Mouse (Mus musculus) limb, embryonic 13.5 days (tissue): Measurements from ENCODE around the gene Unc13a. TPM values are rescaled to one million over a fixed set of nuclear protein-coding genes. Genes with fewer than 3 reads are reported as not detected.

ENCODE experiments used
- ATAC-seq: fragments of 200-750 bp; cut with Nextera tagmentation; 2 replicates; pipeline ENCODE4 v1.8.0; 2017; ENCODE audit warnings: low read depth, moderate number of reproducible peaks, moderate TSS enrichment; ENCODE audit not compliant: low FRiP score
- H3K27ac ChIP-seq: fragments of 300-500 bp; sonication (generic); 2 replicates; pipeline ENCODE4 v1.5.1; 2015; ENCODE audit warnings: inconsistent platforms, mild to moderate bottlenecking, moderate library complexity
- H3K27me3 ChIP-seq: fragments of 300-500 bp; sonication (generic); 2 replicates; pipeline ENCODE4 v1.6.1; 2015; ENCODE audit warnings: mild to moderate bottlenecking, inconsistent platforms
- H3K36me3 ChIP-seq: fragments of 300-500 bp; sonication (generic); 2 replicates; pipeline ENCODE4 v1.6.1; 2015; ENCODE audit warnings: inconsistent platforms, mild to moderate bottlenecking, moderate library complexity
- H3K4me1 ChIP-seq: fragments of 300-500 bp; sonication (generic); 2 replicates; pipeline ENCODE4 v1.6.1; 2015; ENCODE audit warnings: inconsistent platforms
- H3K4me2 ChIP-seq: fragments of 300-500 bp; sonication (generic); replicated peaks from 2 replicates; pipeline ENCODE4 v1.6.1; 2015; ENCODE audit warnings: inconsistent platforms, mild to moderate bottlenecking, moderate library complexity
- H3K4me3 ChIP-seq: fragments of 300-500 bp; sonication (generic); 2 replicates; pipeline ENCODE4 v1.5.1; 2015; ENCODE audit warnings: moderate library complexity, mild to moderate bottlenecking, inconsistent platforms
- H3K9ac ChIP-seq: fragments of 300-500 bp; sonication (generic); 2 replicates; pipeline ENCODE4 v1.6.1; 2015; ENCODE audit warnings: mild to moderate bottlenecking, inconsistent platforms
- H3K9me3 ChIP-seq: fragments of 300-500 bp; sonication (generic); 2 replicates; pipeline ENCODE4 v1.6.1; 2016; ENCODE audit warnings: inconsistent platforms
- WGBS: fragments of 180-500 bp; shearing (Covaris S2); methylation state at CpG from one replicate; pipeline ENCODE4 v1.1.7; 2015; 5-methylcytosine and 5-hydroxymethylcytosine counted together
- polyA plus RNA-seq: library from polyadenylated mRNA; unstranded; fragments of >200 nt; fragmentation: Nextera tagmentation; extraction: Ambion mirVana; gene quantifications from 2 replicates; pipeline ENCODE4 v1.2.1, GENCODE M21; 2015

Unc13a gene
- polyA plus RNA-seq, 1 experiment from 2014 or later, result 0.75 TPM

DNA sequence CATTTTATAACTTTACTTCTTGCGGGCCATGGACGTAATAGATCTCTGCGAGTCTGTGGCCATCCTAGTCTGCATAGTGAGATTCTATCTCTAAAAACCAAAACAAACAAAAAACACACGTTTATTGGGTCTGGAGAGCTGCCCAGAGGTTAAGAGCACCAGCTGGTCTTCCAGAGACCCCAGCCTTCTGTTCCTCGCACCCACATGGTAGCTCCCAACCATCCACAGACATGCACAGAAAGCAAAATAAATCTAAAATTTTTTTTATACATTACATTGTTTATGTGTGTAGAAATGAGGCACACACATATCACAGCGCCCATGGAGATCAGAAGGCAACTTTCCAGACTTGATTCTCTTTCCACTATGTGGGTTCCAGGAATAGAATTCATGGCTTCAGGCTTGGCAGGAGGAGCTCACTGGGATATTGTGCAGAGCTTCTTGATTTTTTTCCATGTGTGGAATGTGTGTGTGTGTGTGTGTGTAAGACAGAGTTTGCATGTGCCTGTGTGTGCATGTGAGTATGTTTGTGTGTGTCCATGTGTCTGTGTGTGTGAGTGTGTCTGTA lies 695 bp upstream of the Unc13a start:
- Histone ChIP-seq H3K4me3 (peak overlapping the region; percentile 50), H3K27ac (no peak overlapping the region), H3K9ac (no peak overlapping the region), H3K27me3 (peaks cover 74% of the 10 kb centered on the region), H3K36me3 (no peaks in the 10 kb centered on the region), H3K4me2 (peak overlapping the region; percentile 93), H3K4me1 (peaks cover 40% of the 10 kb centered on the region), H3K9me3 (no peaks in the 10 kb centered on the region)
- WGBS, result 47% methylated on average over 6 of the region's 6 CpGs
- no peak for ATAC-seq

GRCm38 (mm10) chr8:71670621-71671548 lies 672 bp downstream of the Unc13a start:
- H3K9me3 ChIP-seq, result no peaks in the 10 kb centered on the region
- H3K36me3 ChIP-seq, result no peaks in the 10 kb centered on the region
- H3K4me2 ChIP-seq, result peak overlapping the region; percentile 93
- peak overlapping the region; percentile 50 for H3K4me3 ChIP-seq
- 0 out of 2 replicates have a peak overlapping the region, but pooled peaks have one; percentile 19 for H3K9ac ChIP-seq
- peaks cover 40% of the 10 kb centered on the region for H3K4me1 ChIP-seq
- no peak overlapping the region for H3K27ac ChIP-seq
- peaks cover 75% of the 10 kb centered on the region for H3K27me3 ChIP-seq
- peak; percentile 29 for ATAC-seq
- WGBS, result under 1% methylated on average over 64 of the region's 64 CpGs

GRCm38 (mm10) chr8:71670198-71670597 lies 1.4 kb downstream of the Unc13a start:
- peak overlapping the region; percentile 93 for H3K4me2 ChIP-seq
- H3K27ac ChIP-seq, result no peak overlapping the region
- WGBS, result 15% methylated on average over 6 of the region's 12 CpGs
- H3K4me1 ChIP-seq, result peaks cover 38% of the 10 kb centered on the region
- no peaks in the 10 kb centered on the region for H3K9me3 ChIP-seq
- peaks cover 73% of the 10 kb centered on the region for H3K27me3 ChIP-seq
- no peak overlapping the region for H3K9ac ChIP-seq
- no peak for ATAC-seq
- peak overlapping the region; percentile 50 for H3K4me3 ChIP-seq
- no peaks in the 10 kb centered on the region for H3K36me3 ChIP-seq

GRCm38 (mm10) chr8:71668220-71668975 lies 3.2 kb downstream of the Unc13a start:
- 2% methylated on average over 21 of the region's 21 CpGs for WGBS

GRCm38 (mm10) chr8:71667256-71667655 lies 4.3 kb downstream of the Unc13a start:
- Histone ChIP-seq H3K27ac (no peak overlapping the region), H3K9me3 (no peaks in the 10 kb centered on the region), H3K4me2 (no peak overlapping the region), H3K4me1 (peaks cover 38% of the 10 kb centered on the region), H3K4me3 (no peak overlapping the region), H3K36me3 (no peaks in the 10 kb centered on the region), H3K27me3 (peaks cover 86% of the 10 kb centered on the region), H3K9ac (no peak overlapping the region; the same call in 1 of the 2 replicates)
- 54% methylated on average over 5 of the region's 5 CpGs for WGBS
- no peak for ATAC-seq

More at GRCm38 (mm10) chr8:71668220-71668975, 3.2 kb downstream of the Unc13a start:
- ATAC-seq, result no peak
- H3K27me3 ChIP-seq, result peaks cover 84% of the 10 kb centered on the region
- peaks cover 38% of the 10 kb centered on the region for H3K4me1 ChIP-seq
- H3K9me3 ChIP-seq, result no peaks in the 10 kb centered on the region
- H3K4me3 ChIP-seq, result no peak overlapping the region; the same call in 1 of the 2 replicates
- H3K9ac ChIP-seq, result no peak overlapping the region
- H3K27ac ChIP-seq, result no peak overlapping the region
- H3K4me2 ChIP-seq, result peak overlapping the region; percentile 40
- no peaks in the 10 kb centered on the region for H3K36me3 ChIP-seq

- no peak for ATAC-seq
- Histone ChIP-seq H3K9me3 (no peaks in the 10 kb centered on the region), H3K27me3 (peaks cover 90% of the 10 kb centered on the region), H3K27ac (no peak overlapping the region), H3K4me3 (no peak overlapping the region), H3K4me1 (peaks cover 36% of the 10 kb centered on the region), H3K36me3 (no peaks in the 10 kb centered on the region), H3K9ac (no peak overlapping the region; the same call in 1 of the 2 replicates), H3K4me2 (no peak overlapping the region)
- 31% methylated on average over 1 of the region's 1 CpGs for WGBS
These were observed 4.7 kb downstream of the Unc13a start for GRCm38 (mm10) chr8:71666855-71667254.

DNA sequence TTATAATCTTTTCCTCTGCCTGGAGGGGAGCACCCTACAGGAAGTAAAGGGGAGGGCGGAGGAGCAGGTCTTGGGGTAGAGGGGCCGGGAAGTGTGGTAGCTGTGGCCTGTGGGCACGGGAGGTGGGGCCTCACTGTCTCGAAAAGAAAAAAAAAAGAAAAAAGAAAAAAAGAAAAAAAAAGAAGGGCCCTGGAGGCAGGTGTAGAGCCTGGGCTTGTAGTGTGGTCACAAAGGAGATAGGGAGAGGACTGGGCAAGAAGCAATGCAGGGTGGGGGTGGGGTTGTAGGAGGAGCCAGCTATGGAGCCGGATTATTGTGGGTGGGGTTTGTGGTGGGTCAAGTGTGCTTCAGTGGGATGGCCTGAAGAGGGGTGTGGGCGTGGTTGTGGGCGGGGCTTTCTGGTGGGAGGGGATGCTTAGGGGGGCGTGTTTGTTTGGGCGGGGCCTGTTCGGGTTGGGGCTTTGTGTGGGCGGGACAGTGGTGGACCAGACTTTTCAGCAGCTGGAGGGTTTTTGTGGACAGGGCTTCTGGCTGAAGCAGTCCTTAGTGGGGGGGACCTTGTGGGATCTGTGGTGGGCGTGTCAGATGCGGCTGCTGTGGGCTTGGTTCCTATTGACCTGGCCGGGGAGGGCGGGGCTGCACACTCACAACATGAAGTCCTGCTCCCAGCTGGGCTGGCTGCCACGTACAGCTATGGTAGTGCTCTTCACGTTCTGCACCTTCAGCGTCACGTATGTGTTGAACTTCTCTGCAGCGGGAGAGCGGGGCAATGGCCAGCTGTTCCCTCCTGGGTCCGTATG lies 6.0 kb downstream of the Unc13a start:
- Histone ChIP-seq H3K36me3 (no peaks in the 10 kb centered on the region), H3K9ac (no peak overlapping the region), H3K4me1 (peaks cover 26% of the 10 kb centered on the region), H3K4me3 (0 out of 2 replicates have a peak overlapping the region, but pooled peaks have one; percentile 2), H3K9me3 (no peaks in the 10 kb centered on the region), H3K27ac (no peak overlapping the region), H3K4me2 (peak overlapping the region; percentile 47), H3K27me3 (peaks cover 90% of the 10 kb centered on the region)
- 0 out of 2 replicates have a peak, but pooled peaks have one; percentile 52 for ATAC-seq
- 2% methylated on average over 22 of the region's 22 CpGs for WGBS

GRCm38 (mm10) chr8:71660325-71661120 lies 11.0 kb downstream of the Unc13a start:
- WGBS, result 5% methylated on average over 36 of the region's 36 CpGs
- Histone ChIP-seq H3K27me3 (peaks cover 90% of the 10 kb centered on the region), H3K9me3 (no peaks in the 10 kb centered on the region), H3K27ac (no peak overlapping the region), H3K4me3 (no peak overlapping the region), H3K36me3 (no peaks in the 10 kb centered on the region), H3K4me2 (0 out of 2 replicates have a peak overlapping the region, but pooled peaks have one; percentile 22), H3K4me1 (no peaks in the 10 kb centered on the region), H3K9ac (no peak overlapping the region)
- peak; percentile 63 for ATAC-seq

GRCm38 (mm10) chr8:71659751-71660150 lies 11.8 kb downstream of the Unc13a start:
- Histone ChIP-seq H3K4me1 (peaks cover 3% of the 10 kb centered on the region), H3K27ac (no peak overlapping the region), H3K4me3 (no peak overlapping the region), H3K36me3 (no peaks in the 10 kb centered on the region), H3K9me3 (no peaks in the 10 kb centered on the region), H3K4me2 (no peak overlapping the region), H3K27me3 (peaks cover 92% of the 10 kb centered on the region), H3K9ac (no peak overlapping the region)
- 73% methylated on average over 1 of the region's 1 CpGs for WGBS
- no peak for ATAC-seq

DNA sequence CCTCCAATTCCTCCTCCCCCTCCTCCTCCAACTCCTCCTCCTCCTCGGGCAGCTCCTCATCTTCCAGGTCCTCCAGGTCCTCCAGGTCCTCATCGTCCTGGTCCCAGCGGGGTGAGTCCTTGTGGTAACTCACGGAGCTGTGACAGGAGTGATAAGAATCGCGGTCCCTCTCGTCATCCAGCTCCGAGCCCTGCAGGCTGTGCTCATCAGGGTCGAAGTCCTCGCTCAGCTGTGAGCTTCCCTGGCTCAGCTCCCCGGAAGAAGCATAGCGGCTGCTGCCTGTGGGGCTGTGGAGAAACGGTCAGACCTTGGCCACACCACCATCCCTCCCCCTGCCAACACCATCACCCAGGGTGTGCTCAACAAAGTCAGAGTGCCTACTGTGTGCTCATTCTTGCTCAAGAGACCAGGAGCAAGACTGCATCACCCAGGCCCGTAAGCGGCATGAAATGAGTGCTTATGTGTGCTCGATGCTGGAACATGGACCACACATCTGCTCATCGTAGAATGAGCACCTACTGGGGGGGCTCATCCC lies 13.0 kb downstream of the Unc13a start:
- no peak for ATAC-seq
- Histone ChIP-seq H3K27me3 (peaks cover 97% of the 10 kb centered on the region), H3K36me3 (no peaks in the 10 kb centered on the region), H3K4me3 (no peak overlapping the region), H3K9me3 (no peaks in the 10 kb centered on the region), H3K9ac (no peak overlapping the region), H3K4me1 (peaks cover 12% of the 10 kb centered on the region), H3K27ac (no peak overlapping the region), H3K4me2 (no peak overlapping the region)
- 36% methylated on average over 17 of the region's 17 CpGs for WGBS
